Mouse (Mus musculus) MEL (cell line): ENCODE measurements around the gene Foxg1. TPM values are rescaled to one million over a fixed set of nuclear protein-coding genes. Genes with fewer than 3 reads are reported as not detected.

ENCODE experiments used
- DNase-seq: peaks from one replicate; pipeline ENCODE4 v3.0.0; 2011; ENCODE audit warnings: low read depth, low spot score
- H3K27ac ChIP-seq: 2 replicates; pipeline ENCODE4 v1.5.1; 2012; ENCODE audit warnings: low read depth, mild to moderate bottlenecking, control low read depth, low read length, moderate library complexity; ENCODE audit not compliant: control insufficient read depth
- H3K27me3 ChIP-seq, 2 experiments: fragments of 150-350 bp in 1 of 2; sonication (generic) in 1 of 2; 2 replicates each; pipeline ENCODE4 v1.6.1; 2012; ENCODE audit warnings: low read length in 2 of 2, mild to moderate bottlenecking in 2 of 2, improper control_type of control experiment in 1 of 2, moderate library complexity in 1 of 2; ENCODE audit not compliant: insufficient read depth in 2 of 2, control insufficient read depth in 1 of 2
- H3K36me3 ChIP-seq, 2 experiments: 2 replicates each; pipeline ENCODE4 v1.6.1; 2012 to 2014; ENCODE audit warnings: low read length in 2 of 2, improper control_type of control experiment in 1 of 2, inconsistent platforms in 1 of 2, mild to moderate bottlenecking in 1 of 2; ENCODE audit not compliant: insufficient read depth in 2 of 2, control insufficient read depth in 1 of 2
- H3K4me1 ChIP-seq, 2 experiments: fragments of 150-350 bp in 1 of 2; sonication (generic) in 1 of 2; 2 replicates each; pipeline ENCODE4 v1.6.1; 2012; ENCODE audit warnings: low read length in 2 of 2, improper control_type of control experiment in 1 of 2, mild to moderate bottlenecking in 1 of 2; ENCODE audit not compliant: insufficient read depth in 2 of 2, control insufficient read depth in 1 of 2
- H3K4me3 ChIP-seq, 2 experiments: fragments of 150-350 bp in 1 of 2; sonication (generic) in 1 of 2; 2 replicates each; pipeline ENCODE4 v1.5.1; 2012; ENCODE audit warnings: low read depth in 2 of 2, low read length in 2 of 2, mild to moderate bottlenecking in 2 of 2, moderate library complexity in 2 of 2, control low read depth in 1 of 2, improper control_type of control experiment in 1 of 2; ENCODE audit not compliant: control insufficient read depth in 1 of 2, insufficient read depth in 1 of 2
- H3K79me2 ChIP-seq: 2 replicates; pipeline ENCODE4 v1.6.1; 2012; ENCODE audit warnings: mild to moderate bottlenecking, low read length, moderate library complexity; ENCODE audit not compliant: control insufficient read depth, poor library complexity, insufficient read depth
- H3K9ac ChIP-seq: 2 replicates; pipeline ENCODE4 v1.6.1; 2012; ENCODE audit warnings: low read depth, mild to moderate bottlenecking, control low read depth, low read length, moderate library complexity; ENCODE audit not compliant: control insufficient read depth, poor library complexity, severe bottlenecking
- H3K9me3 ChIP-seq: fragments of 150-350 bp; sonication (generic); replicated peaks from 2 replicates; pipeline ENCODE4 v1.6.1; 2012; ENCODE audit warnings: mild to moderate bottlenecking, low read length, improper control_type of control experiment, moderate library complexity; ENCODE audit not compliant: insufficient read depth
- CTCF ChIP-seq, 3 experiments: IDR thresholded peaks in 2 of 3; conservative IDR thresholded peaks in 1 of 3; 2 replicates each; pipeline ENCODE4 v1.5.1; 2011 to 2012; ENCODE audit warnings: low read length in 3 of 3, low read depth in 2 of 3, mild to moderate bottlenecking in 2 of 3, improper control_type of control experiment in 1 of 3, inconsistent platforms in 1 of 3, mixed read lengths in 1 of 3, moderate library complexity in 1 of 3; ENCODE audit not compliant: control insufficient read depth in 1 of 3, insufficient read depth in 1 of 3, poor library complexity in 1 of 3, severe bottlenecking in 1 of 3
- ETS1 ChIP-seq: IDR thresholded peaks from 2 replicates; pipeline ENCODE4 v1.6.1; 2012; ENCODE audit warnings: low read depth, mild to moderate bottlenecking, inconsistent platforms, low read length, improper control_type of control experiment, moderate library complexity
- GABPA ChIP-seq: IDR thresholded peaks from 2 replicates; pipeline ENCODE4 v1.6.1; 2012; ENCODE audit warnings: low read depth, mild to moderate bottlenecking, inconsistent platforms, low read length, improper control_type of control experiment, moderate library complexity
- GATA1 ChIP-seq: IDR thresholded peaks from 2 replicates; pipeline ENCODE4 v1.6.1; 2011; ENCODE audit warnings: low read depth, low read length, improper control_type of control experiment
- HCFC1 ChIP-seq: IDR thresholded peaks from 2 replicates; pipeline ENCODE4 v1.6.1; 2012; ENCODE audit warnings: low read depth, mild to moderate bottlenecking, inconsistent platforms, low read length, improper control_type of control experiment, moderate library complexity
- JUND ChIP-seq: IDR thresholded peaks from 2 replicates; pipeline ENCODE4 v1.6.1; 2011; ENCODE audit warnings: low read depth, mild to moderate bottlenecking, improper control_type of control experiment, low read length
- KAT2A ChIP-seq: conservative IDR thresholded peaks from 2 replicates; pipeline ENCODE4 v1.6.1; 2012; ENCODE audit warnings: low read depth, low read length, improper control_type of control experiment, inconsistent platforms
- MAZ ChIP-seq: IDR thresholded peaks from 2 replicates; pipeline ENCODE4 v1.6.1; 2012; ENCODE audit warnings: low read depth, mild to moderate bottlenecking, inconsistent platforms, low read length, improper control_type of control experiment
- MYB ChIP-seq: IDR thresholded peaks from 2 replicates; pipeline ENCODE4 v1.6.1; 2011; ENCODE audit warnings: mild to moderate bottlenecking, low read depth, low read length, improper control_type of control experiment
- POLR2AphosphoS2 ChIP-seq: IDR thresholded peaks from 2 replicates; pipeline ENCODE4 v1.6.1; 2011; ENCODE audit warnings: low read length, improper control_type of control experiment
- SIN3A ChIP-seq: IDR thresholded peaks from 2 replicates; pipeline ENCODE4 v1.6.1; 2012; ENCODE audit warnings: low read length, improper control_type of control experiment, inconsistent platforms
- TAL1 ChIP-seq: IDR thresholded peaks from 2 replicates; pipeline ENCODE4 v1.6.1; 2012; ENCODE audit warnings: mild to moderate bottlenecking, inconsistent platforms, low read length, moderate library complexity, mixed read lengths
- ZKSCAN1 ChIP-seq: IDR thresholded peaks from 2 replicates; pipeline ENCODE4 v1.6.1; 2012; ENCODE audit warnings: low read depth, mild to moderate bottlenecking, inconsistent platforms, low read length, improper control_type of control experiment, moderate library complexity
- polyA plus RNA-seq, 2 experiments: library from polyadenylated mRNA; stranded (reverse) in 1 of 2; unstranded in 1 of 2; fragments of >175 nt in 1 of 2; fragments of >200 nt in 1 of 2; gene quantifications; 2 replicates each; pipeline versions ENCODE4 v1.2.1 to v1.2.4; 2012; ENCODE audit warnings: low replicate concordance in 2 of 2, low read depth in 1 of 2; ENCODE audit not compliant: insufficient read length in 2 of 2, insufficient read depth in 1 of 2, missing spikeins in 1 of 2
- total RNA-seq: library from RNA; depleted of rRNA; stranded (reverse); fragments of 300-350 nt; gene quantifications from 2 replicates; pipeline ENCODE4 v1.2.3, GENCODE M21; 2012

Gene Foxg1
- total and polyA plus RNA-seq, 3 experiments: not detected

GRCm38 (mm10) chr12:49385631-49385990 is 3.2 kb downstream of the Foxg1 start:
- Histone ChIP-seq H3K9me3 (no peaks in the 10 kb centered on the region), H3K36me3 (no peaks in the 10 kb centered on the region), H3K79me2 (no peaks in the 10 kb centered on the region), H3K4me3 (no peak overlapping the region), H3K4me1 (no peaks in the 10 kb centered on the region), H3K27me3 (no peaks in the 10 kb centered on the region), H3K27ac (no peak overlapping the region), H3K9ac (no peak overlapping the region)
- no peak for DNase-seq
- TF ChIP-seq KAT2A (no peak), HCFC1 (no peak), ZKSCAN1 (no peak)

GRCm38 (mm10) chr12:49386081-49386805 is 3.8 kb downstream of the Foxg1 start:
- no peaks in the 10 kb centered on the region for H3K79me2 ChIP-seq
- H3K9me3 ChIP-seq: no peaks in the 10 kb centered on the region
- no peak overlapping the region for H3K27ac ChIP-seq
- H3K9ac ChIP-seq: no peak overlapping the region
- TF ChIP-seq POLR2AphosphoS2: no peak
- TF ChIP-seq JUND: no peak
- no peak for TF ChIP-seq CTCF (IDR thresholded peaks at IDR 0.05 in 2 of 3, conservative IDR thresholded peaks at IDR 0.05 in 1 of 3; ENCODE audit: control insufficient read depth in 1 of 3, insufficient read depth in 1 of 3, low read depth in 2 of 3, low read length in 3 of 3, poor library complexity in 1 of 3, severe bottlenecking in 1 of 3)
- TF ChIP-seq GATA1: no peak
- TF ChIP-seq TAL1: no peak
- TF ChIP-seq ZKSCAN1: no peak
- TF ChIP-seq ETS1: no peak
- TF ChIP-seq SIN3A: no peak
- no peaks in the 10 kb centered on the region for H3K36me3 ChIP-seq
- no peak overlapping the region for H3K4me3 ChIP-seq
- H3K4me1 ChIP-seq: no peaks in the 10 kb centered on the region
- no peaks in the 10 kb centered on the region for H3K27me3 ChIP-seq
- no peak for DNase-seq

GRCm38 (mm10) chr12:49387856-49388598 is 5.6 kb downstream of the Foxg1 start:
- Histone ChIP-seq H3K9ac (no peak overlapping the region), H3K9me3 (no peaks in the 10 kb centered on the region), H3K36me3 (no peaks in the 10 kb centered on the region), H3K4me3 (no peak overlapping the region)
- TF ChIP-seq ZKSCAN1 (no peak), JUND (no peak), KAT2A (no peak), MYB (no peak), HCFC1 (no peak), GABPA (no peak), TAL1 (no peak), MAZ (no peak)
- TF ChIP-seq, all 39 proteins: peak for 0
- DNase-seq: no peak
- Histone ChIP-seq H3K4me1 (no peaks in the 10 kb centered on the region), H3K27me3 (no peaks in the 10 kb centered on the region), H3K79me2 (no peaks in the 10 kb centered on the region), H3K27ac (no peak overlapping the region)
